Mouse (Mus musculus) ES-E14 (cell line): ENCODE results near the gene Col4a4.

ENCODE experiments used
- CHD2 ChIP-seq: IDR thresholded peaks from 2 replicates; pipeline ENCODE4 v1.6.1; 2014; ENCODE audit warnings: mild to moderate bottlenecking, low read depth, low read length, inconsistent platforms
- HCFC1 ChIP-seq: IDR thresholded peaks from 2 replicates; pipeline ENCODE4 v1.6.1; 2012; ENCODE audit warnings: low read length, inconsistent platforms, borderline replicate concordance; ENCODE audit not compliant: insufficient read depth
- MAFK ChIP-seq: IDR thresholded peaks from 2 replicates; pipeline ENCODE4 v1.6.1; 2014; ENCODE audit warnings: mild to moderate bottlenecking, low read depth, low read length, inconsistent platforms; ENCODE audit not compliant: insufficient read depth
- ZC3H11A ChIP-seq: IDR thresholded peaks from 2 replicates; pipeline ENCODE4 v1.6.1; 2012; ENCODE audit warnings: low read depth, mild to moderate bottlenecking, inconsistent platforms, low read length, borderline replicate concordance
- ZNF384 ChIP-seq: IDR thresholded peaks from 2 replicates; pipeline ENCODE4 v1.6.1; 2012; ENCODE audit warnings: low read depth, low read length, inconsistent platforms

- TF ChIP-seq ZC3H11A (no peak), HCFC1 (no peak), CHD2 (no peak), MAFK (no peak), ZNF384 (no peak)
Observed at GRCm38 (mm10) chr1:82585981-82586380, 668 bp downstream of the Col4a4 start.
